Comparison of ENCODE assay signal across 28 mouse cellular contexts in the genomic region with DNA sequence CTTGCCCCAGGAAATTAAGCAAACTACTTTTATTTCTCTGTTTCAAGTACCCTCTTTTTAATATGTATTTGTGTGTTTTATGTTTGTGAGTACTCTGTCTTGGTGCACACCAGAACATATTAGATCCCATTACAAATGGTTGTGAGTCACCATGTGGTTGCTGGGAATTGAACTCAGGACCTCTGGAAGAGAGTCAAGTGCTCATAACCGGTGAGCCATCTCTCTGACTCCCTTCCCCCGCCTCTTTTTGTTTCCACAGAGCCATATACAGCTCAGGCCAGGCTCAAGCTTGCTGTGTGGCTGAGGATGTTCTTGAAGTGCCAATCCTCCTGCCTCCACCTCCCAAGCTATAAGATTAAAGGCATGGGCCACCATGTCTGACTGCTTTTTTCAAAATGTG. TPM values are rescaled to one million over a fixed set of nuclear protein-coding genes. Genes with fewer than 3 reads are reported as not detected.
A peak's percentile ranks its signal among the peaks of the same experiment; 100 is the strongest.
DNase-seq lines count a peak whose midpoint lies in the region; ATAC-seq and TF ChIP-seq lines count a peak whose summit lies in the region.
"Had no signal": no experiment of that assay in that cellular context is flagged by ENCODE, and none has a peak within 500 bp of the region (broad histone marks: within the 10 kb centered on the region; RNA-seq: fewer than 3 reads in every experiment).

No protein-coding gene starts in this region.

- no peaks in the 10 kb centered on the region for H3K9me3 ChIP-seq in hindbrain, postnatal 0 days (ENCODE audit: low read length)
- H3K9me3 ChIP-seq: G1E had no signal

- no peaks in the 10 kb centered on the region for H3K36me3 ChIP-seq in hindbrain, postnatal 0 days (ENCODE audit: insufficient read depth, low read length)
- H3K36me3 ChIP-seq: G1E had no signal

- no peak for TF ChIP-seq CTCF in hindbrain, postnatal 0 days (IDR thresholded peaks at IDR 0.05; ENCODE audit: low read depth)

- intact Hi-C loops in heart, postnatal 36 days (cut with DNase I): no loop called here

- H3K4me3 ChIP-seq in hindbrain, postnatal 0 days (ENCODE audit: low read length): no peak overlapping the region

- no peaks in the 10 kb centered on the region for H3K27me3 ChIP-seq in hindbrain, postnatal 0 days (ENCODE audit: insufficient read depth, low read length)
- H3K27me3 ChIP-seq: CH12.LX, Patski had no signal

- H3K27ac ChIP-seq in hindbrain, postnatal 0 days: no peak overlapping the region

- 65% methylated on average over 2 of the region's 2 CpGs for WGBS in hindbrain, postnatal 0 days

- ATAC-seq in hindbrain, postnatal 0 days: no peak
- ATAC-seq: activated CD4-positive, CD25-positive, alpha-beta regulatory T cell, adult 4 months; CD4-positive, CD25-positive, alpha-beta regulatory T cell, adult 4 months; Patski had no signal

- H3K4me2 ChIP-seq in hindbrain, postnatal 0 days (ENCODE audit: low read depth, low read length): no peak overlapping the region

- H3K4me1 ChIP-seq in hindbrain, postnatal 0 days (ENCODE audit: insufficient read depth, low read length): no peaks in the 10 kb centered on the region

- H3K9ac ChIP-seq in hindbrain, postnatal 0 days (replicated peaks; ENCODE audit: low read length): no peak overlapping the region

- DNase-seq in 3134 (ENCODE audit: extremely low read depth, insufficient read length, low spot score) (peak; percentile 34), 3T3-L1 (ENCODE audit: low read depth, low spot score) (peak; percentile 80), NIH3T3 (ENCODE audit: low read depth) (peak; percentile 80)
- DNase-seq in adrenal gland, postnatal 25 days: no peak
- no peak for DNase-seq in heart, postnatal 36 days
- DNase-seq in hindbrain, postnatal 0 days (ENCODE audit: low spot score): no peak
- DNase-seq: adrenal gland, adult 2 months; adrenal gland, adult 8-10 months; adrenal gland, postnatal 10 days; adrenal gland, postnatal 14 days; adrenal gland, postnatal 36 days; B cell, adult 2 months; cerebellum, adult 11 months; cerebellum, adult 11-12 months; cerebellum, adult 18-20 months; cerebellum, adult 2 months; cerebellum, adult 8-10 months; cerebellum, adult 9-10 months; cerebellum, adult 9-11 months had no signal

RNA-seq across cellular contexts. Expression of a gene that starts 10.1 kb away (rescaled TPM):
- total RNA-seq in adrenal gland, postnatal 25 days (2021): not detected in 2 replicates
- not detected for total RNA-seq in heart, postnatal 36 days (2021)
- 0.37 TPM in 1 of 2 replicates, not detected in the other for total RNA-seq in hindbrain, postnatal 0 days (2014; rRNA removed)
- 0.13 TPM in 1 of 2 replicates, not detected in the other for polyA plus RNA-seq in hindbrain, postnatal 0 days (2015; fragmentation: Nextera tagmentation; extraction: Ambion mirVana)
- total RNA-seq: adrenal gland, adult 18-20 months; adrenal gland, adult 2 months; adrenal gland, adult 8-10 months; adrenal gland, postnatal 10 days; adrenal gland, postnatal 14 days; adrenal gland, postnatal 36 days; adrenal gland, postnatal 4 days; CH12.LX; G1E had no signal
- polyA plus RNA-seq: activated CD4-positive, CD25-positive, alpha-beta regulatory T cell, adult 4 months; adrenal gland, adult 2 months; C2C12; CD4-positive, CD25-positive, alpha-beta regulatory T cell, adult 4 months; cerebellum, adult 2 months; G1E; Patski had no signal

RNA-seq across cellular contexts. Expression of a gene that starts 26.3 kb away (rescaled TPM):
- total RNA-seq in adrenal gland, postnatal 25 days (2021): 41.3 and 53.3 TPM in 2 replicates
- 10 to 100 TPM; 36.1 to 52.1 TPM for total RNA-seq in heart, postnatal 36 days (2021)
- 4.0 and 4.1 TPM in 2 replicates for total RNA-seq in hindbrain, postnatal 0 days (2014; rRNA removed)
- 1.3 and 2.6 TPM in 2 replicates for polyA plus RNA-seq in hindbrain, postnatal 0 days (2015; fragmentation: Nextera tagmentation; extraction: Ambion mirVana)

RNA-seq across cellular contexts. Expression of a gene that starts 36.7 kb away (rescaled TPM):
- total RNA-seq in adrenal gland, postnatal 25 days (2021): 1.1 and 1.4 TPM in 2 replicates
- total RNA-seq in heart, postnatal 36 days (2021): 1 to 10 TPM; 5.2 to 8.0 TPM
- total RNA-seq in hindbrain, postnatal 0 days (2014; rRNA removed): 0.18 and 0.63 TPM in 2 replicates
- polyA plus RNA-seq in hindbrain, postnatal 0 days (2015; fragmentation: Nextera tagmentation; extraction: Ambion mirVana): 0.16 and 0.26 TPM in 2 replicates
- total RNA-seq: CH12.LX, MEL had no signal
- polyA plus RNA-seq: activated CD4-positive, CD25-positive, alpha-beta regulatory T cell, adult 4 months; CD4-positive, CD25-positive, alpha-beta regulatory T cell, adult 4 months; G1E; Patski had no signal

Comparison
In these comparisons a context has a peak if more than half of its experiments do, and no peak if none do; other contexts are left out.
1. DNase-seq: peak in 3134 (single experiment), 3T3-L1 (single experiment) and NIH3T3 (single experiment); none in adrenal gland, postnatal 25 days (single experiment), heart, postnatal 36 days (0 of 2) and hindbrain, postnatal 0 days (single experiment).